Mouse (Mus musculus) lung, postnatal 0 days (tissue): ENCODE data around the gene Gm43517. TPM values are rescaled to one million over a fixed set of nuclear protein-coding genes. Genes with fewer than 3 reads are reported as not detected.
A peak's percentile ranks its signal among the peaks of the same experiment; 100 is the strongest.

Experiments
- ATAC-seq: fragments of 200-750 bp; cut with Nextera tagmentation; 2 replicates; pipeline ENCODE4 v1.8.0; 2017; ENCODE audit warnings: moderate library complexity
- DNase-seq: peaks from one replicate; pipeline ENCODE4 v3.0.0-alpha.2; 2016; ENCODE audit warnings: low spot score
- H3K27ac ChIP-seq: fragments of 300-500 bp; sonication (generic); 2 replicates; pipeline ENCODE4 v1.5.1; 2014; ENCODE audit warnings: antibody characterized with exemption, mild to moderate bottlenecking, low read length, mixed read lengths
- H3K27me3 ChIP-seq: fragments of 300-500 bp; sonication (generic); replicated peaks from 2 replicates; pipeline ENCODE4 v1.6.1; 2014; ENCODE audit warnings: low read length, mixed read lengths; ENCODE audit not compliant: insufficient read depth
- H3K36me3 ChIP-seq: fragments of 300-500 bp; sonication (generic); 2 replicates; pipeline ENCODE4 v1.6.1; 2014; ENCODE audit warnings: low read length, mixed read lengths; ENCODE audit not compliant: insufficient read depth
- H3K4me1 ChIP-seq: fragments of 300-500 bp; sonication (generic); 2 replicates; pipeline ENCODE4 v1.6.1; 2014; ENCODE audit warnings: antibody characterized with exemption, low read depth, low read length, mixed read lengths; ENCODE audit not compliant: insufficient read depth
- H3K4me2 ChIP-seq: fragments of 300-500 bp; sonication (generic); replicated peaks from 2 replicates; pipeline ENCODE4 v1.6.1; 2014; ENCODE audit warnings: low read depth, mild to moderate bottlenecking, low read length, moderate library complexity, mixed read lengths
- H3K4me3 ChIP-seq: fragments of 300-500 bp; sonication (generic); 2 replicates; pipeline ENCODE4 v1.5.1; 2014; ENCODE audit warnings: low read depth, low read length
- H3K9ac ChIP-seq: fragments of 300-500 bp; sonication (generic); replicated peaks from 2 replicates; pipeline ENCODE4 v1.6.1; 2014; ENCODE audit warnings: low read depth, mild to moderate bottlenecking
- H3K9me3 ChIP-seq: fragments of 300-500 bp; sonication (generic); 2 replicates; pipeline ENCODE4 v1.6.1; 2016; ENCODE audit warnings: low read length, mixed read lengths
- CTCF ChIP-seq: IDR thresholded peaks from 2 replicates; pipeline ENCODE4 v1.5.1; 2016; ENCODE audit warnings: antibody characterized with exemption, mild to moderate bottlenecking
- EP300 ChIP-seq: IDR thresholded peaks from 2 replicates; pipeline ENCODE4 v1.6.1; 2016; ENCODE audit warnings: antibody characterized with exemption, mild to moderate bottlenecking, control low read depth
- WGBS: fragments of 180-500 bp; shearing (Covaris S2); extraction: QIAGEN DNeasy Blood & Tissue Kit; methylation state at CpG from one replicate; pipeline ENCODE4 v1.1.7; 2014; 5-methylcytosine and 5-hydroxymethylcytosine counted together
- polyA plus RNA-seq: library from polyadenylated mRNA; unstranded; fragments of >200 nt; fragmentation: Nextera tagmentation; extraction: Ambion mirVana; gene quantifications from 2 replicates; pipeline ENCODE4 v1.2.1, GENCODE M21; 2015

The Gm43517 gene
- polyA plus RNA-seq, 1 experiment from 2014 or later, result not detected

DNA sequence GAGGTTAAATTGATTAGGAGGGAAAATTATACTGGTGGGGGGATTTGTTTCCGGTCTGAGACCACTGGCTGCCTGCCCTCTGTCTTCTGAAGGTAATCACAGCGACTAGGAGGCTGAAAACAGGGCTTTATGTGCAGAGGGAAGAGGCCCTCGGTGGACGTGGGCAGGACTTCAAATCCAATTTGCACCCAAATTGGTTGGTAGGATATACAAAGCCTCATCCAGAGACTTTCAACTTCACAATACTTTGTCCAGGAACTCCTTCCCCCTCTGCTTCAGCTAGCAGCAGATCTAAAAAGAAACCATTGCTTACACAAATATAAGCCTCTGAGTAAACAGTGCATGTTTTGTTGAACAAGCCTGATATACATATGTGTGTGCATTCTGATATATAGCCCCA, 4.5 kb upstream of the Gm43517 start:
- WGBS, result 2% methylated on average over 4 of the region's 4 CpGs
- Histone ChIP-seq H3K4me3 (no peak overlapping the region), H3K27ac (no peak overlapping the region), H3K9me3 (no peaks in the 10 kb centered on the region), H3K36me3 (no peaks in the 10 kb centered on the region), H3K4me2 (no peak overlapping the region), H3K9ac (no peak overlapping the region), H3K27me3 (peaks cover 92% of the 10 kb centered on the region), H3K4me1 (peaks cover 7% of the 10 kb centered on the region; the same call in 1 of the 2 replicates)
- DNase-seq, result no peak
- TF ChIP-seq EP300 (no peak), CTCF (no peak)
- no peak for ATAC-seq

- no peaks in the 10 kb centered on the region for H3K9me3 ChIP-seq
- H3K27me3 ChIP-seq, result peaks cover 92% of the 10 kb centered on the region
- TF ChIP-seq EP300 (no peak), CTCF (no peak)
- DNase-seq (no peak), ATAC-seq (no peak)
- no peaks in the 10 kb centered on the region for H3K36me3 ChIP-seq
- H3K9ac ChIP-seq, result no peak overlapping the region
- no peak overlapping the region for H3K27ac ChIP-seq
- H3K4me2 ChIP-seq, result no peak overlapping the region
- WGBS, result 4% methylated on average over 4 of the region's 4 CpGs
- H3K4me3 ChIP-seq, result no peak overlapping the region
- peaks cover 7% of the 10 kb centered on the region; the same call in 1 of the 2 replicates for H3K4me1 ChIP-seq
These were observed 3.9 kb upstream of the Gm43517 start for GRCm38 (mm10) chr12:49381031-49381525.

GRCm38 (mm10) chr12:49381721-49382365, 3.1 kb upstream of the Gm43517 start:
- DNase-seq, result no peak
- WGBS, result 3% methylated on average over 19 of the region's 19 CpGs
- ATAC-seq, result no peak

GRCm38 (mm10) chr12:49382565-49383520, 2.1 kb upstream of the Gm43517 start, which contains the start of gene Foxg1:
Foxg1 (plus strand) TSS chr12:49382660.
- under 1% methylated on average over 48 of the region's 61 CpGs for whole genome bisulfite sequencing
- no peak within 1 kb of the TSS for H3K9ac ChIP-seq
- DNase-seq (no peak), ATAC-seq (no peak)
- TF ChIP-seq CTCF (no peak), EP300 (no peak)
- H3K9me3 ChIP-seq, result no peaks in the 10 kb centered on the region
- H3K27me3 ChIP-seq, result peaks cover 78% of the 10 kb centered on the region
- peaks cover 7% of the 10 kb centered on the region; the same call in 1 of the 2 replicates for H3K4me1 ChIP-seq
- H3K36me3 ChIP-seq, result no peaks in the 10 kb centered on the region
- peak within 1 kb of the TSS; percentile 37 for H3K4me3 ChIP-seq
- no peak within 1 kb of the TSS for H3K27ac ChIP-seq
- peak within 1 kb of the TSS; percentile 53 for H3K4me2 ChIP-seq

More at GRCm38 (mm10) chr12:49381721-49382365, 3.1 kb upstream of the Gm43517 start:
- H3K36me3 ChIP-seq, result no peaks in the 10 kb centered on the region
- H3K9me3 ChIP-seq, result no peaks in the 10 kb centered on the region
- TF ChIP-seq EP300, result no peak
- no peak for TF ChIP-seq CTCF
- no peak overlapping the region for H3K27ac ChIP-seq
- H3K9ac ChIP-seq, result no peak overlapping the region
- H3K4me3 ChIP-seq, result no peak overlapping the region
- no peak overlapping the region for H3K4me2 ChIP-seq
- peaks cover 86% of the 10 kb centered on the region for H3K27me3 ChIP-seq
- H3K4me1 ChIP-seq, result peaks cover 7% of the 10 kb centered on the region; the same call in 1 of the 2 replicates

DNA sequence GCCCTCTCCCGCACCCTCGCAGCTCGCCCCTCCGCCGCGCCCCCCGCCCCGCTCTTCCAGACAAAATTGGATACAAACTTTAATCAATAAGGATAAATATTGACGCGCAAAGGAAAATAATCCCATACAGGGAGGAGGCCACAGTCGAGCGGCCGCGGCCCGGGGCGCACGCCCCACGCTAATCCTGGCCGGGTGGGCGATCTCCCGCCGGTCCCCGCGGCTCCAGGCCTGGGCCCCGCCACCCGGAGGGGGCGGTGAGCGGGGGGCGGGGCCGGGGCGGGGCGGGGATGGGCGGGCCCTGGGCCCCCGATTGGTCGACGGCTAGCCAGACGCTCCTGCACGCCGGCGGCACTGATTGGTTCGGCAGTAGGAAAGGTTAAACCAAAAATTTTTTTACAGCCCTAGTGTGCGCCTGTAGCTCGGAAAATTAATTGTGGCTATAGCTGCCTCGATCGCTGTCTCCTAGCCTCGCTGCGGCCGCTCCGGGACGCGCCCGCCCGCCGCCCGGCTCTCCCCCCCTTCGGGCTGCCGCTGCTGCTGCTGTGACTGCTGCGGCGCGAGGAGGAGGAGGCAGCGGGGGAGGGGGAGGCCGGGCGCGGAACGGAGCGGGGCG, 1.3 kb upstream of the Gm43517 start:
- no peaks in the 10 kb centered on the region for H3K9me3 ChIP-seq
- no peak overlapping the region for H3K9ac ChIP-seq
- no peaks in the 10 kb centered on the region for H3K36me3 ChIP-seq
- H3K27ac ChIP-seq, result no peak overlapping the region
- TF ChIP-seq CTCF (no peak), EP300 (no peak)
- peak; percentile 57 for ATAC-seq
- H3K4me1 ChIP-seq, result peaks cover 7% of the 10 kb centered on the region; the same call in 1 of the 2 replicates
- H3K27me3 ChIP-seq, result peaks cover 77% of the 10 kb centered on the region
- peak overlapping the region; percentile 37 for H3K4me3 ChIP-seq
- DNase-seq, result no peak
- under 1% methylated on average over 37 of the region's 67 CpGs for WGBS
- H3K4me2 ChIP-seq, result peak overlapping the region; percentile 53
